Mouse (Mus musculus): Measurements from ENCODE around the gene Ifna4.

- TF ChIP-seq CTCF (IDR thresholded peaks at IDR 0.05) (peak; percentile 26; the same call in 1 of the 2 replicates), POLR2A (IDR thresholded peaks at IDR 0.05; ENCODE audit: insufficient read depth, low read depth, low read length) (no peak)
Observed at GRCm38 (mm10) chr4:88876520-88876919, 34.9 kb downstream of the Ifna4 start.

All from heart, adult 2 months (tissue).